Mouse (Mus musculus): ENCODE data around the gene Slc39a13. TPM values are rescaled to one million over a fixed set of nuclear protein-coding genes. Genes with fewer than 3 reads are reported as not detected.

Gene Slc39a13
- 23.1 and 33.3 TPM in 2 replicates for polyA plus RNA-seq (2015; fragmentation: Nextera tagmentation; extraction: Ambion mirVana)

- Histone ChIP-seq H3K4me2 (ENCODE audit: low read length) (peak within 1 kb of the TSS; percentile 92), H3K36me3 (ENCODE audit: control insufficient read depth, insufficient read depth) (no peaks in the 10 kb centered on the region), H3K4me3 (replicated peaks; ENCODE audit: low read length) (peak within 1 kb of the TSS; percentile 51), H3K9ac (replicated peaks; ENCODE audit: low read depth, low read length) (peak within 1 kb of the TSS; percentile 61), H3K9me3 (ENCODE audit: control insufficient read depth, low read length) (no peaks in the 10 kb centered on the region), H3K4me1 (replicated peaks; ENCODE audit: control insufficient read depth, insufficient read depth, low read length) (peaks cover 23% of the 10 kb centered on the region), H3K27ac (ENCODE audit: low read length) (peak within 1 kb of the TSS; percentile 69), H3K27me3 (replicated peaks; ENCODE audit: control insufficient read depth, insufficient read depth, low read length) (no peaks in the 10 kb centered on the region)
- ATAC-seq: peak; percentile 98
- under 1% methylated on average over 62 of the region's 69 CpGs for WGBS
Observed at GRCm38 (mm10) chr2:91070076-91070800, at the start of gene Slc39a13. Slc39a13 (minus strand) TSS chr2:91070417.

GRCm38 (mm10) chr2:91119551-91119950 is 49.3 kb upstream of the Slc39a13 start:
- Histone ChIP-seq H3K4me3 (replicated peaks; ENCODE audit: low read length) (no peak overlapping the region), H3K4me1 (replicated peaks; ENCODE audit: control insufficient read depth, insufficient read depth, low read length) (peaks cover 6% of the 10 kb centered on the region), H3K9ac (replicated peaks; ENCODE audit: low read depth, low read length) (no peak overlapping the region), H3K9me3 (ENCODE audit: control insufficient read depth, low read length) (no peaks in the 10 kb centered on the region), H3K36me3 (ENCODE audit: control insufficient read depth, insufficient read depth) (no peaks in the 10 kb centered on the region), H3K27me3 (replicated peaks; ENCODE audit: control insufficient read depth, insufficient read depth, low read length) (0 out of 2 replicates have a peak, but pooled peaks cover 3% of the 10 kb centered on the region), H3K27ac (ENCODE audit: low read length) (no peak overlapping the region), H3K4me2 (ENCODE audit: low read length) (no peak overlapping the region)
- ATAC-seq: no peak
- 87% methylated on average over 6 of the region's 6 CpGs for WGBS

- no peak overlapping the region for H3K4me2 ChIP-seq (ENCODE audit: low read length)
- H3K4me3 ChIP-seq (replicated peaks; ENCODE audit: low read length): no peak overlapping the region
- H3K9ac ChIP-seq (replicated peaks; ENCODE audit: low read depth, low read length): no peak overlapping the region
- no peaks in the 10 kb centered on the region for H3K36me3 ChIP-seq (ENCODE audit: control insufficient read depth, insufficient read depth)
- H3K27ac ChIP-seq (ENCODE audit: low read length): no peak overlapping the region
- WGBS: 91% methylated on average over 19 of the region's 19 CpGs
- 0 out of 2 replicates have a peak, but pooled peaks cover 3% of the 10 kb centered on the region for H3K27me3 ChIP-seq (replicated peaks; ENCODE audit: control insufficient read depth, insufficient read depth, low read length)
- H3K4me1 ChIP-seq (replicated peaks; ENCODE audit: control insufficient read depth, insufficient read depth, low read length): peaks cover 6% of the 10 kb centered on the region
- H3K9me3 ChIP-seq (ENCODE audit: control insufficient read depth, low read length): no peaks in the 10 kb centered on the region
- ATAC-seq: no peak
Observed at GRCm38 (mm10) chr2:91119061-91119460, 48.8 kb upstream of the Slc39a13 start.

- Histone ChIP-seq H3K4me3 (replicated peaks; ENCODE audit: low read length) (no peak overlapping the region), H3K9ac (replicated peaks; ENCODE audit: low read depth, low read length) (no peak overlapping the region), H3K4me1 (replicated peaks; ENCODE audit: control insufficient read depth, insufficient read depth, low read length) (peaks cover 6% of the 10 kb centered on the region), H3K27ac (ENCODE audit: low read length) (no peak overlapping the region), H3K27me3 (replicated peaks; ENCODE audit: control insufficient read depth, insufficient read depth, low read length) (0 out of 2 replicates have a peak, but pooled peaks cover 3% of the 10 kb centered on the region), H3K4me2 (ENCODE audit: low read length) (no peak overlapping the region), H3K36me3 (ENCODE audit: control insufficient read depth, insufficient read depth) (no peaks in the 10 kb centered on the region), H3K9me3 (ENCODE audit: control insufficient read depth, low read length) (no peaks in the 10 kb centered on the region)
- no peak for ATAC-seq
- 78% methylated on average over 1 of the region's 1 CpGs for WGBS
Observed at GRCm38 (mm10) chr2:91118647-91119046, 48.4 kb upstream of the Slc39a13 start.

- Histone ChIP-seq H3K4me3 (replicated peaks; ENCODE audit: low read length) (no peak within 1 kb of the TSS), H3K9ac (replicated peaks; ENCODE audit: low read depth, low read length) (no peak within 1 kb of the TSS), H3K27ac (ENCODE audit: low read length) (no peak within 1 kb of the TSS), H3K4me1 (replicated peaks; ENCODE audit: control insufficient read depth, insufficient read depth, low read length) (peaks cover 6% of the 10 kb centered on the region), H3K27me3 (replicated peaks; ENCODE audit: control insufficient read depth, insufficient read depth, low read length) (0 out of 2 replicates have a peak, but pooled peaks cover 3% of the 10 kb centered on the region), H3K36me3 (ENCODE audit: control insufficient read depth, insufficient read depth) (no peaks in the 10 kb centered on the region), H3K4me2 (ENCODE audit: low read length) (no peak within 1 kb of the TSS), H3K9me3 (ENCODE audit: control insufficient read depth, low read length) (no peaks in the 10 kb centered on the region)
- WGBS: 82% methylated on average over 11 of the region's 11 CpGs
- ATAC-seq: no peak
Observed at GRCm38 (mm10) chr2:91117585-91118275, 47.5 kb upstream of the Slc39a13 start, which contains the start of gene Mybpc3. Mybpc3 (plus strand) TSS chr2:91118144.

- no peak for ATAC-seq
- no peak overlapping the region for H3K9ac ChIP-seq (replicated peaks; ENCODE audit: low read depth, low read length)
- no peak overlapping the region for H3K27ac ChIP-seq (ENCODE audit: low read length)
- H3K36me3 ChIP-seq (ENCODE audit: control insufficient read depth, insufficient read depth): no peaks in the 10 kb centered on the region
- no peak overlapping the region for H3K4me3 ChIP-seq (replicated peaks; ENCODE audit: low read length)
- no peak overlapping the region for H3K4me2 ChIP-seq (ENCODE audit: low read length)
- no peaks in the 10 kb centered on the region for H3K9me3 ChIP-seq (ENCODE audit: control insufficient read depth, low read length)
- WGBS: 86% methylated on average over 5 of the region's 5 CpGs
- H3K4me1 ChIP-seq (replicated peaks; ENCODE audit: control insufficient read depth, insufficient read depth, low read length): peaks cover 6% of the 10 kb centered on the region
- 0 out of 2 replicates have a peak, but pooled peaks cover 3% of the 10 kb centered on the region for H3K27me3 ChIP-seq (replicated peaks; ENCODE audit: control insufficient read depth, insufficient read depth, low read length)
Observed at GRCm38 (mm10) chr2:91116842-91117241, 46.6 kb upstream of the Slc39a13 start.

- no peak for ATAC-seq
- Histone ChIP-seq H3K36me3 (ENCODE audit: control insufficient read depth, insufficient read depth) (no peaks in the 10 kb centered on the region), H3K4me2 (ENCODE audit: low read length) (peak overlapping the region; percentile 56), H3K4me1 (replicated peaks; ENCODE audit: control insufficient read depth, insufficient read depth, low read length) (peaks cover 6% of the 10 kb centered on the region), H3K27me3 (replicated peaks; ENCODE audit: control insufficient read depth, insufficient read depth, low read length) (0 out of 2 replicates have a peak, but pooled peaks cover 3% of the 10 kb centered on the region), H3K9ac (replicated peaks; ENCODE audit: low read depth, low read length) (no peak overlapping the region; the same call in 1 of the 2 replicates), H3K27ac (ENCODE audit: low read length) (no peak overlapping the region), H3K4me3 (replicated peaks; ENCODE audit: low read length) (peak overlapping the region; percentile 34), H3K9me3 (ENCODE audit: control insufficient read depth, low read length) (no peaks in the 10 kb centered on the region)
- 28% methylated on average over 12 of the region's 12 CpGs for WGBS
Observed at GRCm38 (mm10) chr2:91115578-91115970, 45.4 kb upstream of the Slc39a13 start.

- Histone ChIP-seq H3K4me2 (ENCODE audit: low read length) (peak overlapping the region; percentile 56), H3K4me3 (replicated peaks; ENCODE audit: low read length) (peak overlapping the region; percentile 34), H3K9me3 (ENCODE audit: control insufficient read depth, low read length) (no peaks in the 10 kb centered on the region), H3K36me3 (ENCODE audit: control insufficient read depth, insufficient read depth) (no peaks in the 10 kb centered on the region), H3K27ac (ENCODE audit: low read length) (no peak overlapping the region), H3K4me1 (replicated peaks; ENCODE audit: control insufficient read depth, insufficient read depth, low read length) (peaks cover 6% of the 10 kb centered on the region), H3K27me3 (replicated peaks; ENCODE audit: control insufficient read depth, insufficient read depth, low read length) (0 out of 2 replicates have a peak, but pooled peaks cover 3% of the 10 kb centered on the region), H3K9ac (replicated peaks; ENCODE audit: low read depth, low read length) (no peak overlapping the region; the same call in 1 of the 2 replicates)
- ATAC-seq: peak; percentile 57
- 8% methylated on average over 42 of the region's 42 CpGs for WGBS
Observed at GRCm38 (mm10) chr2:91114781-91115577, 44.8 kb upstream of the Slc39a13 start.

Measured in forebrain, embryonic 16.5 days (tissue).